Mouse (Mus musculus) left cerebral cortex, adult 9 months (tissue): ENCODE data around the gene Mmp11.

Source experiments
- DNase-seq, 2 experiments: peaks; one replicate each; pipeline ENCODE4 v3.0.0; 2022; ENCODE audit warnings: low spot score in 2 of 2

Mmp11 gene

DNA sequence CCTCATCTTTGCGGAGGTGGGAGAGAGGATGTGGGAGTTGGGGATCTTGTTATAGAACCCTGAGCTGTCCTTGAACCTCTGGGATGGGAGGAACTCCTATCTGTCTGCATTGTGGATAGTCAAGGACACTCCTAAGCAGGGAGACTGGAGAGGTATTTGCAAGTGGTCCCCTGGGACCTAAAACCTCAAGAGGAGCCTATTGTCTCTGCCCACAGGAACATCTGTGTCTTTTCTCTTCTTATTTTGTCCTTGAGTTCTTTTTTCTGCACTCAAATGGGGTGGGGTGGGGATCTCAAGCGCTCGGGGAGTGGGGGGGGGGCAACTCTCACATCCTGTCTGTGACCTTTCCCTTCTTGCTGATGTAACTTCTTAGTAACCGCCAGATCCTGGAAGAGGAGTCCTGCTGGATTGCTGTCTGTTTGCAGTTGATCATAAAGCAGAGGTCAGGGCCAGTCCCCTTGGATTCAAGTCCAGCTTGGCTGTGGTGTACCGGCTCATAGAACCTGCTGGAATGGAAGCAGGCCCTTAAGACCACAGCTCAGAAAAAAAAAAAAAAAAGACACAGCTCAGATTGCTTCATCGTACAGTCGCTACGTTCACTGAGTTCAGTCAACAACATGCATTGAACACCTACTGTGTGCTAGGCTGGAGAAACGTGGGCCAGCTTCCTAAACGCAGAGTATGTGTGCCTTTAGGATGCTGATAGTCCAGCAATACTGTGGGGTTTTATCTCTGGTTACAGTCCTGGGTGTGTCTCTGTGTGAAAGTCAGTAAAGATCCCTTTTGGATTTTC lies 1.8 kb upstream of the Mmp11 start:
- DNase-seq = no peak

DNA sequence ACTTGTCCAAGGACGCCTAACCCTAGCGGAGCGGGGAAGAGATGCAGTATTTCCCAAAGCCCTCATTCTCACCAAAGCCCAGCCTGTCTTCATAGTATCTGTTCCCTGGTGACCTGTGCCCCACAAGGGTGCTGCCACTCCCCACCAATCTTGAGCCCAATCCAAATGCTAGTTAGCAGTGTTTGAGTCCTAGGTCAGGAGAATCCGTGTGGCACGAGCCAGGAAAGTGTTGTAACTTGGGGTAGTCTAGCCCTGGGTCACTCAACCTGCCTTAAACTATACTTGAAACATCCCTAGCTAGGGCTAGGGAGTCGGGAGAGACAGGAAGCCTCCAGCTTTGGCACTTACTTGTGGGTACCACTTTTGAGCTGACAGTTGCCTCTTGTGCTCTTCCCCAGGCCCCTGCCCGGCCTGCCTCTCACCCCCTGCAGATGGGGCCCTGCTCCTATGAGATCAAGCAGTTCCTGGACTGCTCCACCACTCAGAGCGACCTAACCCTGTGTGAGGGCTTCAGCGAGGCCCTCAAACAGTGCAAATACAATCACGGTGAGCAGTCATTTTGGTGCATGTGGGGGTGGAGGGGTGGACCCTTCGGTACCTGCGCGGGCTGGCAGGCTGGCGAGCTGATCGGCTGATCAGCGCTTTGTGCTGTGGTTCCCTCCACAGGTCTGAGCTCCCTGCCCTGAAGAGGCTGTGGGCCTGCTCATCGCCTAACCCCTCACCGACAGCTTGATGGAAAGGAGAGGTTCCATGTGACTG lies 792 bp upstream of the Mmp11 start:
- DNase-seq = no peak

DNA sequence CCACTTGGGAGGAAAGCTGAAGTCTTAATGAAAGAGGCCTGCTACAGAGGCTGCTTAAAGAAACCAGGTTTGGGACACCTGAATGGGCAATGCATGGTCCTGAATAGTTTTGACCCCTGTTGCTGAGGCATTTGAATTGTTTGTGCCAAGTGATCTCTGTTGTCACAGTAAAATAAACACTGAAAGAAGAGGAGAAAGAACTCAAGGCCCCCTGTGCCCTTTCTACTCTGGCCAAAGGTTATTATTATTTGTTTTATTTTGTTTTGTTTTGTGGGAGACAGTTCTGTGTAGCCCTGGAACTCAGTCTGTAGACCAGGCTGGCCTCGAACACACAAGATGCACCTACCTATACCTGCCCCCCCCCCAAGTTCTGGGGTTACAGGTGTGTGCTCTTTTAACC lies 1.3 kb downstream of the Mmp11 start:
- no peak for DNase-seq

GRCm38 (mm10) chr10:75932891-75933290 lies 3.4 kb downstream of the Mmp11 start, which contains the start of gene Chchd10:
Gene Chchd10, plus strand, starts transcription at chr10:75933130.
- no peak for DNase-seq

DNA sequence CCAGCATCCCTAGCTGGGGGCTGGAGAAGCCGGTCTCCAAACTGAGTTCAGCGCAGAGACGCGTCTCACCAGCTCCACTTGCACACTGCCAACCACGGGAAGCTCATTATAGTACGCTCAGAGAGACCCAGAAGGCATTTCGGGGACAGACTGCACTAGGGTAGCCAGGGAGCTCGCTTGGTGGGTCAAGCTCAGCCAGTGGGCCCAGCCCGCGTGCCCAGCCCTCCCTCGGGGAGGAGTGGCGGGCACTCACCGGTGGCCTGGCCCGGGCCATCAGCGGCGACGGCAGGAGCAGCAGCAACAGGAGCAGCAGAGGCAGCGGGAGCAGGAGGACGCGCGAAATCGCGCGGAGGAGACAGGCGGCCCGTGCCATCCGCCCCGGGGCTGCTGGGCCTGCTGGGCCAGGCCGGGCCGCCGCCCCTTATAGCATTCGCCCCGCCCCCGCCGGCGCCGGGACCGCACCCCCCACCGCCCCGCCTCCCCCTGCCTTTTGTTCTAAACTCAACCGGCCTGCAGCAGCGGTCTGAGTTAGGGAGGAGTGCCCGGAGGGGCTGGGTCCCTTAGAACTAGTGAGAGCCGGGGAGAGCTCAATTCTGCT lies 4.1 kb downstream of the Mmp11 start:
- DNase-seq = no peak

DNA sequence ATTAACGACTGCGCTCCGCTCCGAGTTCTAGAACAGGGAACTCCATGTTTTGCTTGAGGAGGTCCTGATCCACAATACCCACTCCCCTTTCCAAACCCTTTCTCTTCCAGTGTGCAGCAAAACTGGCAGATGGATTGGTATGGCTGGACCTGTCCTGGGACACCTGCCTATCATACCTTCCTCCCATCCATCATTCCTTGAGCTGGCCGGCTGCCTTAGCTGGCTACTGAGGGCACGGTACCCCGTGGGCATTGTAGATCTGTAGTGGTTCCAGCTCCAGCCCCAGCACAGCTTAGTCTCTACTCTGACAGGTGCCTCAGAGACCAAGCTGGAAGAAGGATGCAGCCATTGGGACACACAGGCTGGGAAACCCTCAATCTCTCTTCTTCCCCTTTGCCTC lies 5.0 kb downstream of the Mmp11 start:
- no peak for DNase-seq

GRCm38 (mm10) chr10:75930304-75930703 lies 6.0 kb downstream of the Mmp11 start:
- DNase-seq = no peak

GRCm38 (mm10) chr10:75926396-75926795 lies 9.9 kb downstream of the Mmp11 start:
- no peak for DNase-seq

GRCm38 (mm10) chr10:75924324-75924723 lies 12.0 kb downstream of the Mmp11 start:
- no peak for DNase-seq

GRCm38 (mm10) chr10:75921726-75922560 lies 14.4 kb downstream of the Mmp11 start:
- DNase-seq = no peak

DNA sequence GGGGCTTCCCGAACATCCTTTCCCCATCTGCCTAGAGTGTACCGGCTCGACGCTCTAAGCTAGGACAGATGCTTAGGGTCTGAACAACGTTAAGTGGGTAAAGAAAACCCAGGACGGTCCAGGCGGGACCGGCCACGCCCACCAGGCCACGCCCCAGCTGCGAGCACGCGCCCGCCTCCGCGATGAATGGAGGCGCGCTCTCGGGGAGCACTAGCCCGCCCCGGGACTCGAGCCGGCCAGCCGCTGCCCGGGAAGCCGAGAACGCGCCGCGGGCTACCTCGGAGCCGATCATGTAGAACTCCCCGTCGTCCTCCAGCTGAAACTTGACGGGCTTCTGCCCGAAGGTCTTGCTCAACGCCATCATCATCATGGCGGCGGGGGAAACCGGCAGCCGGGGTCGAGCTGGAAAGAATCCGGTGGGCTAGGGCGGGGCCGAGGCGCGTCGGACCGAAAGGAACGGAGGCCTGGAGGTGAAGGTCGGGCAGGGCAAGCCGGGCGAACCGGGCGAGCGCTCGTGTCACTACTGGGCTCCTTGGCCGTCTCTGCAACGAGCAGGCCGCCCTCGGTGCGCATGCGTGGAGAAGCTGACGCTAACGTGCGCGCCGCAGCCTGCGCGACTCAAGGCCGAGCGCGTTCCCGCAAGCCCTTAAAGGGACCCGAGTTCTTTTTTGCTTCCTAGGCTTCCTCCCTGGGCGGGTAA lies 15.1 kb downstream of the Mmp11 start, which contains the start of gene Smarcb1:
TSS of gene Smarcb1 (minus strand) at position 592 of the 700 bp plus-strand sequence.
- DNase-seq = peak; percentile 82 to 95

- no peak for DNase-seq
Measured at GRCm38 (mm10) chr10:75919026-75919425, 17.3 kb downstream of the Mmp11 start.

- no peak for DNase-seq
Measured at GRCm38 (mm10) chr10:75916840-75917239, 19.5 kb downstream of the Mmp11 start.

- DNase-seq = no peak
Measured at GRCm38 (mm10) chr10:75915557-75915956, 20.7 kb downstream of the Mmp11 start.

GRCm38 (mm10) chr10:75913013-75913589 lies 23.2 kb downstream of the Mmp11 start:
- no peak for DNase-seq

- no peak for DNase-seq
Measured at GRCm38 (mm10) chr10:75910698-75911097, 25.6 kb downstream of the Mmp11 start.

DNA sequence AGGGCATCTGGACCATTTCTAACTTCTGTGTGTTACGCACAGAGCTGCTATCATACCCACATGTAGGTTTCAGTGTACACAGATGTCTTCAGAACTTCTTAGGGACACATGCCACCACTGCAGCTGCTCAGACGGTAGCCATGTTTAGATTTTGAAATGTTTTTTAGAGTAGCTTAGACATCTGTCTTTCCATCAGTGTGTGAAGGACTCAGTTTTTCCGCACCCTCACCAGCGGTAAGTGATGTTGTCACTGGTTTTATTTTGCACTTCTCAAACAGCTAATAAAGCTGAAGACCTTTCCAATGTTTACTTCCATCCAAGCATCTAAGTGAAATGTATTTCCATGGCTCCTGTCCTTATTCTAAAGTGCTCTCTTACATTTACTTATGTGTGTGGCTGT lies 29.4 kb downstream of the Mmp11 start:
- DNase-seq = no peak

- no peak for DNase-seq
Measured at GRCm38 (mm10) chr10:75904391-75904790, 31.9 kb downstream of the Mmp11 start.

DNA sequence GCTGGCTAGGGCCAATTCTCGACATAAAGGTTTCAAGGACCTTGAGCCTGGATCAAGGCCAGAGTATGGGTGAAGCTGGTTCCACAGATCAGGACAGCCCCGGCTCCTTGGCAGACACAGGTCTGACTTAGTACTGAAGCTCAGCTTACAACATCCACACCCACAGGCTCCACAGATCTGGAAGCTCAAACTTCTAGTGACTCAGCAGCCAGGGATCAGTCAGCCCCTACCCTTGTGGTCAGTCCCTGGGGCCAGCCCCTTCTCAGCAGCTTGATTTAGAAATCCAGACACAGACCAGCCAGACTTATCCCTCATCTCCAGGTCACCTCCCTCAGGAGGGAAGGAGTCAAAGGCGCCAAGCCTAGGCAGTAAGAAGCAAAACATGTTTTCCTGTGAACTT lies 37.5 kb downstream of the Mmp11 start:
- no peak for DNase-seq

DNA sequence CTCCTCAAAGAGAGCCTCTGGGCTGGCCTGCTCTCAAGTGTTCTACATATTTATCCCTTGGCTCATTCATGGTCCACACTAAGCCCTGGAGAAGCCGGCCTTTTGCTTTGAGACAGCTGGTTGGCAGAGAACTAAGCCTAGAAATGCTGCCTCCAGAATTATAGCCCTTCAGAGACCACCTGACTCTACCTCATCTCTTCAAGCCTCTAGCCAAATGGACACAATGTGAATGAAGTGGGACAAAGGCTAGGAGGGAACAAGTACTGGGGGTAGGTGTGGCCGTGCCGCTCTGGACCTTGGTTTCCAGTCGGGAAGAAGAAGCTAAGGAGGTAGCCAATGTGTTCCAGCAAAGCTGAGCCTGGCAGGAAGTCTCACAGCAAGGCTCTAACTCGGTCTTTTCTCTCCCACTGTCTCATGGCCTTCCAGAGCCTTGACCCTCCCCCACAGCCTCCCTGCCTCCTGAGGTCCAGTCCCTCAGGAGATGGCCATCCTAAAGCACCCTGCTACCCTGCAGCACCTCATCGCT lies 38.2 kb downstream of the Mmp11 start:
- no peak for DNase-seq
